Mouse (Mus musculus) myocyte (in vitro differentiated cells): Measurements from ENCODE around the gene Gm10570. TPM values are rescaled to one million over a fixed set of nuclear protein-coding genes. Genes with fewer than 3 reads are reported as not detected.

ENCODE experiments used
- H3K27me3 ChIP-seq: one replicate; pipeline ENCODE4 v1.6.1; 2011; ENCODE audit not compliant: control insufficient read depth, insufficient read depth, insufficient read length
- H3K36me3 ChIP-seq: one replicate; pipeline ENCODE4 v1.6.1; 2011; ENCODE audit not compliant: control insufficient read depth, insufficient read depth
- H3K4me2 ChIP-seq: one replicate; pipeline ENCODE4 v1.6.1; 2011; ENCODE audit warnings: low read depth, control low read depth
- H3K4me3 ChIP-seq: one replicate; pipeline ENCODE4 v1.5.1; 2011; ENCODE audit warnings: mild to moderate bottlenecking, control low read depth, moderate library complexity
- H3K79me2 ChIP-seq: one replicate; pipeline ENCODE4 v1.6.1; 2011; ENCODE audit not compliant: control insufficient read depth, insufficient read depth
- H3ac ChIP-seq: one replicate; pipeline ENCODE4 v1.6.1; 2011; ENCODE audit not compliant: control insufficient read depth, insufficient read length
- CEBPB ChIP-seq: IDR thresholded peaks from 2 replicates; pipeline ENCODE4 v1.6.1; 2011; ENCODE audit warnings: mild to moderate bottlenecking, moderate library complexity; ENCODE audit not compliant: poor library complexity, insufficient read depth, severe bottlenecking
- E2F4 ChIP-seq: IDR thresholded peaks from one replicate; pipeline ENCODE4 v1.6.1; 2011; ENCODE audit warnings: mild to moderate bottlenecking, control low read depth, moderate library complexity; ENCODE audit not compliant: insufficient read depth
- MAX ChIP-seq: IDR thresholded peaks from one replicate; pipeline ENCODE4 v1.6.1; 2011; ENCODE audit warnings: low read depth, mild to moderate bottlenecking, control low read depth
- MYOD1 ChIP-seq, 3 experiments: IDR thresholded peaks; one replicate each; pipeline ENCODE4 v1.6.1; 2011; ENCODE audit warnings: control low read depth in 2 of 3, low read depth in 2 of 3, mild to moderate bottlenecking in 2 of 3, moderate library complexity in 1 of 3; ENCODE audit not compliant: insufficient read length in 2 of 3, control insufficient read depth in 1 of 3
- MYOG ChIP-seq, 3 experiments: IDR thresholded peaks; one replicate each; pipeline ENCODE4 v1.6.1; 2011; ENCODE audit warnings: control low read depth in 2 of 3, low read depth in 2 of 3, mild to moderate bottlenecking in 2 of 3; ENCODE audit not compliant: insufficient read length in 2 of 3, control insufficient read depth in 1 of 3, insufficient read depth in 1 of 3
- POLR2A ChIP-seq: IDR thresholded peaks from one replicate; pipeline ENCODE4 v1.6.1; 2011; ENCODE audit warnings: low read depth, mild to moderate bottlenecking, control low read depth, moderate library complexity; ENCODE audit not compliant: insufficient read length
- POLR2AphosphoS2 ChIP-seq: IDR thresholded peaks from one replicate; pipeline ENCODE4 v1.6.1; 2011; ENCODE audit warnings: low read depth, control low read depth; ENCODE audit not compliant: insufficient read length
- REST ChIP-seq: IDR thresholded peaks from one replicate; pipeline ENCODE4 v1.6.1; 2011; ENCODE audit warnings: mild to moderate bottlenecking, control low read depth, moderate library complexity; ENCODE audit not compliant: insufficient read depth, insufficient read length
- SRF ChIP-seq: IDR thresholded peaks from one replicate; pipeline ENCODE4 v1.6.1; 2011; ENCODE audit warnings: low read depth; ENCODE audit not compliant: control insufficient read depth, insufficient read length
- TCF12 ChIP-seq: IDR thresholded peaks from one replicate; pipeline ENCODE4 v1.6.1; 2011; ENCODE audit warnings: mild to moderate bottlenecking, control low read depth; ENCODE audit not compliant: poor library complexity, insufficient read depth, severe bottlenecking
- TCF3 ChIP-seq: IDR thresholded peaks from one replicate; pipeline ENCODE4 v1.6.1; 2011; ENCODE audit warnings: low read depth, control low read depth; ENCODE audit not compliant: insufficient read length
- USF1 ChIP-seq: IDR thresholded peaks from one replicate; pipeline ENCODE4 v1.6.1; 2011; ENCODE audit warnings: low read depth, mild to moderate bottlenecking, control low read depth, moderate library complexity
- polyA plus RNA-seq: library from polyadenylated mRNA; unstranded; fragments of >200 nt; fragmentation: generic; extraction: Trizol; gene quantifications from one replicate; pipeline ENCODE4 v1.2.1, GENCODE M21; 2012; ENCODE audit warnings: missing spikeins

Gene Gm10570
- polyA plus RNA-seq, 1 experiment: 0.24 TPM

DNA sequence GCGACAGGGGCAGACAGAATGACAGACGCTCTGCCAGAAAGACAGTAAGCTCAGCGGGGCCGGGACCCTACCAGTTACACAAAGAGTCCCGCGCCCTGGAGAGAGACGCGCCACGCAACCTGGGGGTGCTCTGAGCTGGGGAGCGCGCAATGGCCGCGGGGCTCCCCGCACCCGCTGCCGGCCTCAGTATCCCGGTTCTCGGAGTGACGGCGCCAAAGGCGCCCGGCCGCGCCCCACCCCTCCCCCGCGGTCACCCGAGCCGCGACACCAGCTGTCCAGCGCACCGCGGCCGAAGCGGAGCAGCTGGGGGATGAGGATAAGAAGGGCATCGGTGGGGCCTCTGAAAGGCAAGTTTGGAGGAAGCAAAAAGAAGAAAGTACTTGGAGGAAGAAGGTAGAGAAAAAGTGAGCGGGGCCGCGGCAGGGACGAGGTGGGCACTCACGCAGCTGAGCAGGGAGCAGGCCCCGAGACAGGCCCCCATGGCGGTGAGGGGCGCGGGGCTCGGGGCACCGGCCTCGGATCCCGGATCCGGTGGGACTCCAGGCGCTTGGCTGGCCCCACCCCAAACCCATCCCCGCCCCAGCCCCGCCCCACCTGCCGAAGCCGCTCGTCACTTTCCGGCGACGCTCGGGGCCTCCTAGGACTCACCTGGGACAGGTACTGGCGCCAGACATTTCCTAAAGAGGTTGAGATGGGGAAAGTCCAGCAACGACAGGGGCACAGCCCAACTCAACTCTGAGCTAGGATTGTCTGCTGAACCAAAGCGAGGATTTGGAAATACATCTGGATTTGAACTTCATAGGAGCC lies 33.3 kb downstream of the Gm10570 start:
- no peak for TF ChIP-seq CEBPB
- peak; percentile 60 for TF ChIP-seq POLR2A
- peak in 2 of 3 experiments; percentile 90 to 98 for TF ChIP-seq MYOD1 (IDR thresholded peaks at IDR 0.05; ENCODE audit: control insufficient read depth in 1 of 3, insufficient read length in 2 of 3, low read depth in 2 of 3)
- peak; percentile 91 for TF ChIP-seq TCF3
- TF ChIP-seq SRF: no peak
- TF ChIP-seq USF1: no peak
- TF ChIP-seq POLR2AphosphoS2: peak; percentile 50
- peak; percentile 90 to 99 (median 98) for TF ChIP-seq MYOG (IDR thresholded peaks at IDR 0.05; ENCODE audit: control insufficient read depth in 1 of 3, insufficient read depth in 1 of 3, insufficient read length in 2 of 3, low read depth in 2 of 3)
- peak; percentile 88 for TF ChIP-seq TCF12
- TF ChIP-seq REST: no peak
- TF ChIP-seq E2F4: no peak
- TF ChIP-seq MAX: no peak
- H3K4me3 ChIP-seq: peak overlapping the region; percentile 91
- peaks cover 4% of the 10 kb centered on the region for H3K79me2 ChIP-seq
- H3K4me2 ChIP-seq: peak overlapping the region; percentile 88
- peak overlapping the region; percentile 15 for H3ac ChIP-seq
- H3K36me3 ChIP-seq: no peaks in the 10 kb centered on the region
- no peaks in the 10 kb centered on the region for H3K27me3 ChIP-seq

DNA sequence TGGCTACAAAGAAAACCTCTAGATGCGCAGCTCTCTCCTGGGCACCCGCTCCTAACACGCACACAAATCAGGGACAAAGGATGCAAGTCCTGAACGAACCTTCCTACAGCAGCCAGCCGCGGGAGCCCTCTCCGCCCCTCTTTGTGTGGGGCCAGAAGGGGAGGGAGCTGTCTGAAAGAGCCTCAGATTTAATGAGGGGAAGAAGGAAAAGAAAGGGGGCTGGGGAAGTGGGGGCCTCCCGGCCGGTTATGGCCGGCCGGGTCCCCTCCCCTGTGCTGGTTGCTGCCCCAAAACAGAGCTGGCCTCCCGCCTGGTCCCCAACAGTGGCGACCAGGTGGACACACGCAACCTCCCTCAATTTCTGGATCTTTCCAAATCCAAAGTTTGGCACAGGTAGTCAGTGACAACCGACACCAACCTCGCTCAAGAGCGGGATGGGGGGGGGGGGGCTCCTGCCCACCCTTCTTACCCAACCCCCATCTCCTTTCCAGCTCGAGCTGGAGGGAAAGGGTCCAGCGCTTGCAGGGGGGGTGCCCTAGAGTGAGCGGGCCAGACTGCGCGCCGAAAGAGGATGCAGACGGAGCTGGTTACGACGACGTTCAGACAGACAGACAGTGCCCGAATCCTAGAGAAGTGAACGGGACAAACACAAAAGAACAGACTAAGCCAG lies 34.0 kb downstream of the Gm10570 start:
- Histone ChIP-seq H3K36me3 (no peaks in the 10 kb centered on the region), H3K4me3 (peak overlapping the region; percentile 91), H3K79me2 (peaks cover 4% of the 10 kb centered on the region), H3K27me3 (no peaks in the 10 kb centered on the region), H3K4me2 (peak overlapping the region; percentile 88), H3ac (peak overlapping the region; percentile 15)
- TF ChIP-seq MYOD1 (IDR thresholded peaks at IDR 0.05; ENCODE audit: control insufficient read depth in 1 of 3, insufficient read length in 2 of 3, low read depth in 2 of 3) (peak in 1 of 3 experiments; percentile 1), POLR2A (peak; percentile 34), TCF3 (no peak)

DNA sequence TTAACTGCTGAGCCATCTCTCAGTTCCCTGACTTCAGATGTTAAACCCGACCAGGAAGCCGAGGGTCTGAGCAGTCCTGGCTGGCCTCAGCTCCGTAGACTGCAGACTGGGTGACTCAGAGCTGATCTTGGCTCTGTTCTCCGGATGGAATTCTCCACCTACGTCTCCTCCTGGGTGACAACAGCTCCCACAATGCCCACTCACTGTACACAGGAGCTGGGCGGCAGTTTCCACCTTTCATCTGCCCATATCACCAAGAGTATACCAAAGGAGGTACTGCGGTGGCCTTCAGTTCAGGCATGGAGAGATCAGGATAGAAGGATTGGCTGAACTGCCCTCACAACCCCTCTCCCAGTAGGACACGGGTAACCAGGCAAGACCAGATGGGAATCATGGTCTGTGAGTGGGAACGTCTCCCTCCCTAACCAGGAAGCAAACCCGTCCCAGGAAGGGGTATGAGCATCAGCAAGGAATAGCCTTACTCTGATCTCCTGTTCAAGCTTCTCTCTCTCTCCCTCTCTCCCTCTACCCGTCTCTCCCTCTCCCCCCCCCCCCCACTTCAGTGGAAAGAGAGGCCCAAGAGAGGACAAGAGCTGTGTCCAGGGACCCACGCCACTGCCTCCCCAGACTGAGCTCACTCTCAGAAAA lies 34.7 kb downstream of the Gm10570 start:
- H3ac ChIP-seq: peak overlapping the region; percentile 15
- H3K27me3 ChIP-seq: no peaks in the 10 kb centered on the region
- H3K4me3 ChIP-seq: peak overlapping the region; percentile 91
- H3K79me2 ChIP-seq: peaks cover 4% of the 10 kb centered on the region
- peak overlapping the region; percentile 88 for H3K4me2 ChIP-seq
- H3K36me3 ChIP-seq: no peaks in the 10 kb centered on the region
- no peak for TF ChIP-seq E2F4
- peak; percentile 51 for TF ChIP-seq POLR2A
- TF ChIP-seq REST: no peak
- peak in 1 of 3 experiments; percentile 13 for TF ChIP-seq MYOG (IDR thresholded peaks at IDR 0.05; ENCODE audit: control insufficient read depth in 1 of 3, insufficient read depth in 1 of 3, insufficient read length in 2 of 3, low read depth in 2 of 3)
- peak; percentile 59 for TF ChIP-seq POLR2AphosphoS2

DNA sequence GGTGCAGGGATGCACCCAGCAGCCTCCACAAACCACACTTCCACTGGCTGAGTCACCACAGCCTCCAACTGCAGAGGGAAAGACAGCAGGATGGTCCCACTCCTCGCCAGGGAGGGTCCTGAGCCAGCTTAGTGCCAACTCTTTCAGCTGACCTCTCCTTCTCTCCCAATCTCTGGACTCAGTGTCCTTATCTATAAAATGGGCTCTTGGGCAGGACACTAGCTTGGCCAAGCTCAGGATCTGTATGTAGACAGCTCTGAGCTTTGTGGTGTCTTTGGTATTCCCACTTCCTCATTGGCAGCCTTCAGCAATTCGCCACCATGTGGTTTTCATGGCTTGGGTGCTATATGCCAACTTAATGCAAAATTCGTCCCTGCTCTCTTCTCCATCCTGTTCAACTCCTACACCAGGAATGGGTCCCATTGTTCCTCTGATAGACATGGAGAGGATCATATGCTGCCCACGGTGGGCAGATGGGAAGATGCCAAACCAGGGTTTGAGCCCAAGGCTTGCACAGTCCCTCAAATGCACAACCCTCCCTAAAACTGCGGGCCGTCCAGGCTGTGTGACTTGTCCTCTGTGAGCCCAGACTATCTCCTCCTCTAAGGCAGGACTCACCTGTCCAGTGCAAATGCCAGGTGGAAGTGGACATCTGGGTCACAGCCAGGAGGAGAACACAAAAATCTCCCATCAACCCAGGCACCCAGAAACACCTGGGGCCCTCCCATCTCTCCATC lies 37.7 kb downstream of the Gm10570 start:
- no peak overlapping the region for H3ac ChIP-seq

More for the DNA sequence above, 37.7 kb downstream of the Gm10570 start:
- H3K27me3 ChIP-seq: no peaks in the 10 kb centered on the region
- no peaks in the 10 kb centered on the region for H3K36me3 ChIP-seq
- TF ChIP-seq REST (no peak), MYOD1 (IDR thresholded peaks at IDR 0.05; ENCODE audit: control insufficient read depth in 1 of 3, insufficient read length in 2 of 3, low read depth in 2 of 3) (peak in 1 of 3 experiments; percentile 44), MYOG (IDR thresholded peaks at IDR 0.05; ENCODE audit: control insufficient read depth in 1 of 3, insufficient read depth in 1 of 3, insufficient read length in 2 of 3, low read depth in 2 of 3) (peak in 1 of 3 experiments; percentile 61), POLR2A (no peak)
- peak overlapping the region; percentile 44 for H3K4me2 ChIP-seq
- peaks cover 4% of the 10 kb centered on the region for H3K79me2 ChIP-seq
- no peak overlapping the region for H3K4me3 ChIP-seq
